In the genomic region with DNA sequence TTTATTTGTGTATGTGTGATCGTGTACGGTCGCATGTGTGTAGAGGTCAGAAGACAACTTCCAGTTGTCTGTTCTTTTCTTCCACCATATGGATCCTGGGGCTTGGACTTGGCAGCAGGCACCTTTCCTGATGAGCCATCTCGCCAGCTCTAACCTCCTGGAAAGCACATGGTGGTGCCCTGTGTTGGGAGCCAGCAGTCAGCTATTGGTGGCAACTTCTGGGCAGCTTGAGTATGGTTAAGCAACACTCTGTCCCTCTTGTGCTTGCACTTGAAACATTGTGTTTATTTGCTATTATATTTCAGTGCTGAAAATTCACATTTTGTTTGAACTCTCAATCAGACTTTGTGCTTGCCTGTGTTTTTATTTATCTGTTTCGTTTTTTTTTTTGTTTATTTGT, we compare ENCODE assay signal across 26 mouse cellular contexts. TPM values are rescaled to one million over a fixed set of nuclear protein-coding genes. Genes with fewer than 3 reads are reported as not detected.
DNase-seq lines count a peak whose midpoint lies in the region; ATAC-seq and TF ChIP-seq lines count a peak whose summit lies in the region.
"Had no signal": no experiment of that assay in that cellular context is flagged by ENCODE, and none has a peak within 500 bp of the region (broad histone marks: within the 10 kb centered on the region; RNA-seq: fewer than 3 reads in every experiment).

No protein-coding gene starts in this region.

- no peaks in the 10 kb centered on the region for H3K9me3 ChIP-seq in lung, postnatal 0 days (ENCODE audit: low read length)
- H3K9me3 ChIP-seq: G1E had no signal

- TF ChIP-seq EP300 in lung, postnatal 0 days (IDR thresholded peaks at IDR 0.05) = no peak

- H3K4me2 ChIP-seq in lung, postnatal 0 days (replicated peaks; ENCODE audit: low read depth, low read length) = no peak overlapping the region

- no peak overlapping the region for H3K9ac ChIP-seq in lung, postnatal 0 days (replicated peaks; ENCODE audit: low read depth)

- ATAC-seq in lung, postnatal 0 days = peak; percentile 54
- ATAC-seq: Patski had no signal

- peak; percentile 30 for DNase-seq in adrenal gland, postnatal 14 days
- no peak for DNase-seq in adrenal gland, adult 2 months
- peak; percentile 24 for DNase-seq in lung, postnatal 0 days (ENCODE audit: low spot score)
- no peak for DNase-seq in lung, postnatal 25 days (ENCODE audit: low spot score)
- DNase-seq in lung, postnatal 36 days = peak; percentile 53
- DNase-seq in lung, postnatal 10 days = no peak
- DNase-seq in adipocyte (ENCODE audit: low spot score) = peak; percentile 61
- DNase-seq in right cerebral cortex, postnatal 14 days = no peak
- DNase-seq: adrenal gland, adult 8-10 months; adrenal gland, postnatal 10 days; adrenal gland, postnatal 25 days; adrenal gland, postnatal 36 days; cerebellum, adult 11 months; cerebellum, adult 11-12 months; cerebellum, adult 18-20 months; cerebellum, adult 2 months; cerebellum, adult 8-10 months had no signal

- H3K27ac ChIP-seq in lung, postnatal 0 days (ENCODE audit: low read length) = no peak overlapping the region

- H3K36me3 ChIP-seq in lung, postnatal 0 days (ENCODE audit: insufficient read depth, low read length) = no peaks in the 10 kb centered on the region

- no peaks in the 10 kb centered on the region for H3K4me1 ChIP-seq in lung, postnatal 0 days (ENCODE audit: insufficient read depth, low read depth, low read length)

- 70% methylated on average over 5 of the region's 5 CpGs for WGBS in lung, postnatal 0 days

- TF ChIP-seq CTCF in lung, postnatal 0 days (IDR thresholded peaks at IDR 0.05) = no peak

- H3K4me3 ChIP-seq in lung, postnatal 0 days (ENCODE audit: low read depth, low read length) = no peak overlapping the region

- no peaks in the 10 kb centered on the region for H3K27me3 ChIP-seq in lung, postnatal 0 days (replicated peaks; ENCODE audit: insufficient read depth, low read length)
- H3K27me3 ChIP-seq: CH12.LX, Patski had no signal

RNA-seq across cellular contexts. Expression of a gene that starts 10.2 kb away (rescaled TPM):
- 102 and 115 TPM in 2 replicates for total RNA-seq in adrenal gland, postnatal 14 days (2021)
- total RNA-seq in adrenal gland, adult 2 months (2021) = 100 to 1,000 TPM in 1 of 2 experiments, 10 to 100 TPM in 1; 87.4 to 180 TPM
- polyA plus RNA-seq in adrenal gland, adult 2 months (2012; rRNA removed) = 181 and 270 TPM in 2 replicates
- 23.5 and 24.3 TPM in 2 replicates for polyA plus RNA-seq in lung, postnatal 0 days (2015; fragmentation: Nextera tagmentation; extraction: Ambion mirVana)

RNA-seq across cellular contexts. Expression of a gene that starts 18.9 kb away (rescaled TPM):
- 8.6 and 11.2 TPM in 2 replicates for total RNA-seq in adrenal gland, postnatal 14 days (2021)
- 1 to 10 TPM; 8.4 to 9.6 TPM for total RNA-seq in adrenal gland, adult 2 months (2021)
- 4.2 and 4.8 TPM in 2 replicates for polyA plus RNA-seq in adrenal gland, adult 2 months (2012; rRNA removed)
- polyA plus RNA-seq in lung, postnatal 0 days (2015; fragmentation: Nextera tagmentation; extraction: Ambion mirVana) = 5.6 and 5.8 TPM in 2 replicates

RNA-seq across cellular contexts. Expression of a gene that starts 22.2 kb away (rescaled TPM):
- total RNA-seq in adrenal gland, postnatal 14 days (2021) = not detected in 2 replicates
- not detected for total RNA-seq in adrenal gland, adult 2 months (2021)
- 0.17 TPM in 1 of 2 replicates, not detected in the other for polyA plus RNA-seq in adrenal gland, adult 2 months (2012; rRNA removed)
- not detected in 2 replicates for polyA plus RNA-seq in lung, postnatal 0 days (2015; fragmentation: Nextera tagmentation; extraction: Ambion mirVana)
- total RNA-seq: adrenal gland, adult 18-20 months; adrenal gland, adult 8-10 months; adrenal gland, postnatal 10 days; adrenal gland, postnatal 25 days; adrenal gland, postnatal 36 days; adrenal gland, postnatal 4 days; CH12.LX; G1E had no signal
- polyA plus RNA-seq: activated CD4-positive, CD25-positive, alpha-beta regulatory T cell, adult 4 months; brain, embryonic 14.5 days; C2C12; CD4-positive, CD25-positive, alpha-beta regulatory T cell, adult 4 months; cerebellum, adult 2 months; G1E had no signal

RNA-seq across cellular contexts. Expression of a gene that starts 33.7 kb away (rescaled TPM):
- total RNA-seq in adrenal gland, postnatal 14 days (2021) = 129 and 141 TPM in 2 replicates
- 100 to 1,000 TPM; 168 to 250 TPM for total RNA-seq in adrenal gland, adult 2 months (2021)
- 25.2 and 37.0 TPM in 2 replicates for polyA plus RNA-seq in adrenal gland, adult 2 months (2012; rRNA removed)
- 63.0 and 68.8 TPM in 2 replicates for polyA plus RNA-seq in lung, postnatal 0 days (2015; fragmentation: Nextera tagmentation; extraction: Ambion mirVana)

Comparison
In these comparisons a context has a peak if more than half of its experiments do, and no peak if none do; other contexts are left out.
1. DNase-seq: peak in adrenal gland, postnatal 14 days (single experiment), lung, postnatal 0 days (single experiment), lung, postnatal 36 days (single experiment) and adipocyte (single experiment); none in adrenal gland, adult 2 months (single experiment), lung, postnatal 25 days (single experiment), lung, postnatal 10 days (single experiment) and right cerebral cortex, postnatal 14 days (single experiment).